Mouse (Mus musculus): Measurements from ENCODE around the gene Fam135a.

The Fam135a gene

GRCm38 (mm10) chr1:24099926-24100869, at the start of gene Fam135a:
Gene Fam135a, minus strand, starts transcription at chr1:24100341.
- peak; percentile 98 for DNase-seq (ENCODE audit: low spot score)

GRCm38 (mm10) chr1:24143504-24143903, 43.4 kb upstream of the Fam135a start:
- DNase-seq (ENCODE audit: low spot score), result no peak

- DNase-seq (ENCODE audit: low spot score), result no peak
Observed at GRCm38 (mm10) chr1:24140555-24140954, 40.4 kb upstream of the Fam135a start.

GRCm38 (mm10) chr1:24137133-24137532, 37.0 kb upstream of the Fam135a start:
- peak; percentile 73 for DNase-seq (ENCODE audit: low spot score)

GRCm38 (mm10) chr1:24134792-24135191, 34.7 kb upstream of the Fam135a start:
- no peak for DNase-seq (ENCODE audit: low spot score)

GRCm38 (mm10) chr1:24133853-24134252, 33.7 kb upstream of the Fam135a start:
- no peak for DNase-seq (ENCODE audit: low spot score)

GRCm38 (mm10) chr1:24127866-24128265, 27.7 kb upstream of the Fam135a start:
- no peak for DNase-seq (ENCODE audit: low spot score)

GRCm38 (mm10) chr1:24124610-24125009, 24.5 kb upstream of the Fam135a start:
- no peak for DNase-seq (ENCODE audit: low spot score)

- DNase-seq (ENCODE audit: low spot score), result no peak
Observed at GRCm38 (mm10) chr1:24122582-24122981, 22.4 kb upstream of the Fam135a start.

- DNase-seq (ENCODE audit: low spot score), result no peak
Observed at GRCm38 (mm10) chr1:24107971-24108773, 8.0 kb upstream of the Fam135a start.

GRCm38 (mm10) chr1:24107378-24107777, 7.2 kb upstream of the Fam135a start:
- peak; percentile 45 for DNase-seq (ENCODE audit: low spot score)

GRCm38 (mm10) chr1:24102579-24103149, 2.5 kb upstream of the Fam135a start:
- DNase-seq (ENCODE audit: low spot score), result no peak

GRCm38 (mm10) chr1:24100870-24101358, 773 bp upstream of the Fam135a start:
- peak; percentile 46 for DNase-seq (ENCODE audit: low spot score)

GRCm38 (mm10) chr1:24099541-24099925, 608 bp downstream of the Fam135a start:
- DNase-seq (ENCODE audit: low spot score), result no peak

- DNase-seq (ENCODE audit: low spot score), result no peak
Observed at GRCm38 (mm10) chr1:24097541-24097940, 2.6 kb downstream of the Fam135a start.

GRCm38 (mm10) chr1:24092414-24092813, 7.7 kb downstream of the Fam135a start:
- DNase-seq (ENCODE audit: low spot score), result no peak

- no peak for DNase-seq (ENCODE audit: low spot score)
Observed at GRCm38 (mm10) chr1:24090603-24091002, 9.5 kb downstream of the Fam135a start.

GRCm38 (mm10) chr1:24090094-24090493, 10.0 kb downstream of the Fam135a start:
- DNase-seq (ENCODE audit: low spot score), result no peak

- DNase-seq (ENCODE audit: low spot score), result no peak
Observed at GRCm38 (mm10) chr1:24086176-24086575, 14.0 kb downstream of the Fam135a start.

GRCm38 (mm10) chr1:24074396-24074795, 25.7 kb downstream of the Fam135a start:
- DNase-seq (ENCODE audit: low spot score), result no peak

- no peak for DNase-seq (ENCODE audit: low spot score)
Observed at GRCm38 (mm10) chr1:24073386-24074248, 26.5 kb downstream of the Fam135a start.

All from testis, postnatal 10 days (tissue).